Mouse (Mus musculus): ENCODE results near the gene Zfand2a.

DNA sequence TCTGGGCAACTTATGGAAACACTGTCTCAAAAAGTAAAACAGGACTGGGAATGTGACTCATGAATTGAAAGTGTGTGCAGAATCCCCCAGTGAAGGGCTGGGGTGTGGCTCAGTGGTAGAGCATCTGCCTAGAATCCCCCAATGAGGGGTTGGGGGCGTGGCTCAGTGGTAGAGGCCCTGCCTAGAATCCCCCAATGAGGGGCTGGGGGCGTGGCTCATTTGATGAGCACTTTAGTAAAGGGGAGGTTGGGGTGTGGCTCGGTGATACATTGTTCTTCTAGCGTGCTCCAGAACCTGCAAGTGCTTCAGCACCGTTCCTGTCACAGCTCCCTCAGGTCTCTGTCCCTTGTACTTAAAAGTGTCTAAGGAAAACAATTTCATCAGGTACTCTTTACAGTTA, 21.9 kb upstream of the Zfand2a start:
- TF ChIP-seq CTCF (IDR thresholded peaks at IDR 0.05; ENCODE audit: low read depth) (no peak), EP300 (IDR thresholded peaks at IDR 0.05; ENCODE audit: low read depth) (no peak)
